Mouse (Mus musculus) liver, adult 2 months (tissue): ENCODE data around the gene Shisa5. TPM values are rescaled to one million over a fixed set of nuclear protein-coding genes. Genes with fewer than 3 reads are reported as not detected.

Experiments used
- DNase-seq: peaks from one replicate; pipeline ENCODE4 v3.0.0-alpha.2; 2011; ENCODE audit warnings: low read depth, low spot score; ENCODE audit errors: extremely low read depth
- H3K27ac ChIP-seq: fragments of 200-500 bp; replicated peaks from 2 replicates; pipeline ENCODE4 v1.5.1; 2012; ENCODE audit warnings: low read depth, mild to moderate bottlenecking, control low read depth, inconsistent platforms, low read length; ENCODE audit not compliant: insufficient read depth
- H3K27me3 ChIP-seq: fragments of 200-500 bp; 2 replicates; pipeline ENCODE4 v1.6.1; 2012; ENCODE audit warnings: mild to moderate bottlenecking, moderate library complexity, low read length, inconsistent platforms; ENCODE audit not compliant: control insufficient read depth, insufficient read depth
- H3K36me3 ChIP-seq: fragments of 200-500 bp; 2 replicates; pipeline ENCODE4 v1.6.1; 2012; ENCODE audit warnings: low read length, inconsistent platforms; ENCODE audit not compliant: control insufficient read depth, insufficient read depth
- H3K4me1 ChIP-seq: fragments of 200-500 bp; 2 replicates; pipeline ENCODE4 v1.6.1; 2011; ENCODE audit warnings: low read length; ENCODE audit not compliant: control insufficient read depth, insufficient read depth
- H3K4me3 ChIP-seq: fragments of 200-500 bp; 2 replicates; pipeline ENCODE4 v1.5.1; 2011; ENCODE audit warnings: low read depth, mild to moderate bottlenecking, control low read depth, low read length, moderate library complexity; ENCODE audit not compliant: insufficient read depth
- H3K79me2 ChIP-seq: fragments of 200-500 bp; 2 replicates; pipeline ENCODE4 v1.6.1; 2012; ENCODE audit warnings: inconsistent platforms, mild to moderate bottlenecking, low read length, moderate library complexity; ENCODE audit not compliant: control insufficient read depth, insufficient read depth
- H3K9ac ChIP-seq: fragments of 200-500 bp; 2 replicates; pipeline ENCODE4 v1.6.1; 2012; ENCODE audit warnings: low read depth, mild to moderate bottlenecking, control low read depth, inconsistent platforms, low read length
- CTCF ChIP-seq: fragments of 200-500 bp; IDR thresholded peaks from 2 replicates; pipeline ENCODE4 v1.5.1; 2011; ENCODE audit warnings: low read depth, low read length, control low read depth
- POLR2A ChIP-seq: fragments of 200-500 bp; IDR thresholded peaks from 2 replicates; pipeline ENCODE4 v1.6.1; 2011; ENCODE audit warnings: low read length, control low read depth; ENCODE audit not compliant: insufficient read depth; ENCODE audit errors: extremely low read depth
- WGBS: fragments of 180-500 bp; shearing (Covaris S2); methylation state at CpG from one replicate; pipeline ENCODE4 v1.1.7; 2018; 5-methylcytosine and 5-hydroxymethylcytosine counted together
- polyA plus RNA-seq: library from polyadenylated mRNA; depleted of rRNA; stranded (reverse); fragments of >200 nt; gene quantifications from 2 replicates; pipeline ENCODE4 v1.2.3, GENCODE M21; 2012; rRNA removed
- total RNA-seq: library from RNA; depleted of rRNA; stranded (reverse); fragments of >200 nt; gene quantifications from 2 replicates; pipeline ENCODE4 v1.2.3, GENCODE M21; 2014; rRNA removed

Gene Shisa5
- total and polyA plus RNA-seq, 2 experiments: 23.8 to 205 TPM

DNA sequence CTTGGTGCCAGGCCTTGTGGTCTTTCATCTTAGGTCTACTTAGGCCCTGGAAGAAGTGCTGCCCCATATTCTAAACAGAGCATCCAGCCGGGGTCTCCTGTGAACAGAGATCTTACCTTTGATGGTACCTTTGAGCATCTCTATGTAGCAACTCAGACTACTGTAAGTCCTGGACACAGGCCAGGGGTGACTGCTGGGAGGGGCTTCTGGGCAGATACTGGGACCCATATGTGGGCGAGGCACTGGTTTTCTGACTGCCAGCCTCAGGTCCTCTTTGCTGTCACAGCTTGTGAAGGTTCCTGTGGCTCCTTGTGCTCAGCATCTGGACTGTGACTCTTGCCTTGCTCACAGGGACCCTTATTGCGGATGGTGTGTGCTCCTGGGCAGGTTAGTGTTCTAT is 64.2 kb downstream of the Shisa5 start:
- Histone ChIP-seq H3K27me3 (no peaks in the 10 kb centered on the region), H3K9ac (no peak overlapping the region), H3K4me3 (no peak overlapping the region), H3K27ac (no peak overlapping the region), H3K4me1 (peaks cover 6% of the 10 kb centered on the region; the same call in 1 of the 2 replicates), H3K79me2 (peaks cover 12% of the 10 kb centered on the region), H3K36me3 (no peaks in the 10 kb centered on the region)
- TF ChIP-seq CTCF: no peak
- no peak for TF ChIP-seq POLR2A
- WGBS: 85% methylated on average over 3 of the region's 3 CpGs
- DNase-seq: no peak

DNA sequence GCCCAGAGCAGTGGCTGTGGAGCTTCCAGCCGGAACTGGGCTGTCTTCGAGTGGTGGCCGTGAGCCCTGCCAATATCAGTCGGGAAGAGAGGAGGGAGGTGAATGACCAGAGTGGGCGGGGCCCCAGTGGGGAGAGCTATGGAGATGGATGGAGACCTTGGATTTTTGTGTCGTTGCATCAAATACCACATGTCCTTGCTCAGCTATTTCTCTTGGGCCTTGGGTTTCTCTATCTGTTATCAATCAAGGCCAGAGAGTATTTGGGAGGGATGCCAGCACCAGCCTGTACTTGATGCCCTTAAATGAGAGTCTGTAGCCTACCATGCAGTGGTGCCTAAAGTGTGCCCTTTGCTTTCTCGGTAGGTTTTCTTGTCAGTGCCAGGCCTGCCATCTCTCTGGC is 64.9 kb downstream of the Shisa5 start:
- H3K4me1 ChIP-seq: peaks cover 4% of the 10 kb centered on the region; the same call in 1 of the 2 replicates
- H3K4me3 ChIP-seq: no peak overlapping the region
- no peak for DNase-seq
- no peak overlapping the region for H3K9ac ChIP-seq
- no peaks in the 10 kb centered on the region for H3K36me3 ChIP-seq
- H3K27ac ChIP-seq: no peak overlapping the region
- H3K27me3 ChIP-seq: no peaks in the 10 kb centered on the region
- H3K79me2 ChIP-seq: peaks cover 12% of the 10 kb centered on the region
- WGBS: 28% methylated on average over 7 of the region's 7 CpGs
- TF ChIP-seq CTCF: no peak
- no peak for TF ChIP-seq POLR2A

DNA sequence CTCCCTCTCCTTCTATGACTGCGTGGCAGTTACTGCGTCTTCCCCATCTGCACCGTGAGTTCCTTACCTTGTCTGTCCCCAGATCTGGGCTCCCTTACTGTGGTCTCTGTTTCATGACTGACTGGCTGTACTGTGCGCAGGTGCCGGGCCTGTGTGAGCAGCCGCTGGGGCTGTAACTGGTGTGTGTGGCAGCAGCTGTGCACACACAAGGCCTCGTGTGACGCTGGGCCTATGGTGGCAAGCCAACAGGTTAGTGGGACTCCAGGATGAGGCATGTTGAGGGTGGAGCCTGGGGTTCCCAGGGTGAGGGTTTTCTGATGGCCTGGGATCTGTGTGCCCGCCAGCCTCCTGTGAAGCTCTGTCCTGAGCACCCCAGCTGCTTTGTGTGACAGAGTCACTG is 65.7 kb downstream of the Shisa5 start:
- Histone ChIP-seq H3K79me2 (peaks cover 10% of the 10 kb centered on the region), H3K4me1 (peaks cover under 1% of the 10 kb centered on the region; the same call in 1 of the 2 replicates), H3K36me3 (0 out of 2 replicates have a peak, but pooled peaks cover 3% of the 10 kb centered on the region), H3K4me3 (no peak overlapping the region), H3K27me3 (no peaks in the 10 kb centered on the region), H3K27ac (no peak overlapping the region), H3K9ac (no peak overlapping the region)
- no peak for DNase-seq
- 94% methylated on average over 9 of the region's 9 CpGs for WGBS
- TF ChIP-seq CTCF: no peak
- no peak for TF ChIP-seq POLR2A

DNA sequence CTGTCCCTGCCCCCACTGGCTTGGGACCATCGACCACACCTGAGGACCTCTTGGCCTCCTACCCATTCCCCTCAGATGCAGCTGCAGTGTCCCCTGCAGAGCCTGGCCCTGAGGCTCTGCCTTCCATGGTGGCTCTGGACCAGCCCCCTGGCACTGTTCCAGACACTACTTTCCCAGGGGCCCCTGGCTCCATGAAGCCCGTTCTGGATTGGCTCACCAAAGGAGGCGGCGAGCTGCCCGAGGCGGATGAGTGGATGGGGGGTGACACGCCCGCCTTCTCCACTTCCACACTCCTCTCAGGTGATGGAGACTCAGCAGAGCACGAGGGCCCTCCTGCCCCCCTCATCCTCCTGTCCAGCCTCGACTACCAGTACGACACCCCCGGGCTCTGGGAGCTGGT is 66.6 kb downstream of the Shisa5 start:
- DNase-seq: no peak
- WGBS: 89% methylated on average over 12 of the region's 12 CpGs
- Histone ChIP-seq H3K79me2 (peaks cover 1% of the 10 kb centered on the region; the same call in 1 of the 2 replicates), H3K27me3 (no peaks in the 10 kb centered on the region), H3K4me3 (no peak overlapping the region), H3K4me1 (no peaks in the 10 kb centered on the region), H3K9ac (no peak overlapping the region), H3K27ac (no peak overlapping the region), H3K36me3 (peaks cover 3% of the 10 kb centered on the region; the same call in 1 of the 2 replicates)
- TF ChIP-seq CTCF: no peak
- no peak for TF ChIP-seq POLR2A

DNA sequence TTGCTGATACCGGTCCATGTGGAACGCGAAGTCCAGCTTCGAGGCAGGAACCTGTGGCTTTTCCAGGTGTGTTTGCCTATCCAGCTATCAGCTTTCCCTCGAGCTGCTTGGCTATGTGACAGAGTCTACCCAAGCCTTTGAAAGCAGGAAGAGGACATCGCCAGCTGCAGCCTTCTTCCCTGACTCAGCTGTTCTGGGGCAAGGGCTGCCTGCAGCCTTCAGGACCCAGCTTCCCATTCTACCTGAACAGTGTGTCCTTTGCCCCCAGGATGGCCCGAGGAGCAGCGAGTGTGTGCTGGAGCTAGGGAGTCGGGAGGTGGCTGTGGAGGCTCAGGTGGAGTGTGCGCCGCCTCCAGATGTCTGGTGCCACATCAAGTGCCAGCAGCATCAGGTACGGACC is 67.3 kb downstream of the Shisa5 start:
- H3K9ac ChIP-seq: no peak overlapping the region
- no peak overlapping the region for H3K27ac ChIP-seq
- 76% methylated on average over 12 of the region's 12 CpGs for WGBS
- H3K4me3 ChIP-seq: no peak overlapping the region
- no peaks in the 10 kb centered on the region; the same call in 1 of the 2 replicates for H3K79me2 ChIP-seq
- no peaks in the 10 kb centered on the region for H3K27me3 ChIP-seq
- no peaks in the 10 kb centered on the region for H3K4me1 ChIP-seq
- TF ChIP-seq POLR2A (no peak), CTCF (no peak)
- peaks cover 3% of the 10 kb centered on the region; the same call in 1 of the 2 replicates for H3K36me3 ChIP-seq
- no peak for DNase-seq

DNA sequence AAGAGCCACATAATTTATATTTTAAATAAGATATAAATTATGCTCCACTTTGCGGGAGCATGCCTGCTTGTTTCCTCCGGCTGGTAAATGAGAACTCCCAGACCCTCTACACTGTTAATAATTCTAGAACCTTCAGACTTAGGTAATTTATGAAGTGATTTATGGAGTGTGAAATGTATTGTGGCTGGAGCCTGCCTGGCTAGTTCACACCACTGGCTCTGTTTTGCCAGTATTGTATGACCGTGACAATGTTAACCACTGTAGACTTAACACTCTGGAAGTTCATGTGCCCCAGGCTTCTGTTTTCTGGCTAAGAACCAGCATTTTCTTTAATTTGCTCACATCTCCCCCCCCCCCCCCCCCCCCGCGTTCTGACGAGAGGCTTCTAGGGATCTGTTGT is 69.0 kb downstream of the Shisa5 start:
- no peak for TF ChIP-seq CTCF
- no peak for TF ChIP-seq POLR2A
- Histone ChIP-seq H3K36me3 (peaks cover 3% of the 10 kb centered on the region; the same call in 1 of the 2 replicates), H3K4me1 (no peaks in the 10 kb centered on the region), H3K27me3 (no peaks in the 10 kb centered on the region), H3K4me3 (no peak overlapping the region), H3K27ac (no peak overlapping the region), H3K79me2 (no peaks in the 10 kb centered on the region), H3K9ac (no peak overlapping the region)
- 84% methylated on average over 6 of the region's 6 CpGs for WGBS
- DNase-seq: no peak

Other genes with a start within 250 kb of the Shisa5 start
- 2.2 and 2.8 TPM in 2 replicates for gene Nckipsd, start 230.2 kb upstream of the Shisa5 start, total RNA-seq
- gene Nckipsd, start 230.2 kb upstream of the Shisa5 start, polyA plus RNA-seq: 5.8 and 7.7 TPM in 2 replicates
- under 0.01 TPM in 1 of 2 replicates, not detected in the other for gene Celsr3, start 212.2 kb upstream of the Shisa5 start, total RNA-seq
- gene Celsr3, start 212.2 kb upstream of the Shisa5 start, polyA plus RNA-seq: not detected in 2 replicates
- gene Slc26a6, start 185.3 kb upstream of the Shisa5 start, total RNA-seq: 5.5 and 5.6 TPM in 2 replicates
- 5.4 and 6.7 TPM in 2 replicates for gene Slc26a6, start 185.3 kb upstream of the Shisa5 start, polyA plus RNA-seq
- not detected in 2 replicates for gene Tmem89, start 123.9 kb upstream of the Shisa5 start, total RNA-seq
- gene Tmem89, start 123.9 kb upstream of the Shisa5 start, polyA plus RNA-seq: 0.12 TPM in 1 of 2 replicates, not detected in the other
- 323 and 384 TPM in 2 replicates for gene Uqcrc1, start 101.9 kb upstream of the Shisa5 start, total RNA-seq
- 623 and 677 TPM in 2 replicates for gene Uqcrc1, start 101.9 kb upstream of the Shisa5 start, polyA plus RNA-seq
- gene Col7a1, start 85.0 kb upstream of the Shisa5 start, total RNA-seq: 0.07 and 0.46 TPM in 2 replicates
- gene Col7a1, start 85.0 kb upstream of the Shisa5 start, polyA plus RNA-seq: 0.19 and 0.23 TPM in 2 replicates
- not detected in 2 replicates for gene Ucn2, start 52.6 kb upstream of the Shisa5 start, total RNA-seq
- gene Ucn2, start 52.6 kb upstream of the Shisa5 start, polyA plus RNA-seq: not detected in 2 replicates
- 1.0 and 1.7 TPM in 2 replicates for gene Pfkfb4, start 46.8 kb upstream of the Shisa5 start, total RNA-seq
- 1.1 and 1.4 TPM in 2 replicates for gene Pfkfb4, start 46.8 kb upstream of the Shisa5 start, polyA plus RNA-seq
- 7.7 and 8.4 TPM in 2 replicates for gene Trex1, start 21.2 kb downstream of the Shisa5 start, total RNA-seq
- 30.7 and 41.1 TPM in 2 replicates for gene Trex1, start 21.2 kb downstream of the Shisa5 start, polyA plus RNA-seq
- 5.1 and 5.4 TPM in 2 replicates for gene Atrip, start 35.6 kb downstream of the Shisa5 start, total RNA-seq
- 9.2 and 10.3 TPM in 2 replicates for gene Atrip, start 35.6 kb downstream of the Shisa5 start, polyA plus RNA-seq
- 7.5 and 8.6 TPM in 2 replicates for gene Ccdc51, start 43.9 kb downstream of the Shisa5 start, total RNA-seq
- gene Ccdc51, start 43.9 kb downstream of the Shisa5 start, polyA plus RNA-seq: 7.2 and 8.2 TPM in 2 replicates
- gene Tma7, start 44.0 kb downstream of the Shisa5 start, total RNA-seq: 53.4 and 54.7 TPM in 2 replicates
- gene Tma7, start 44.0 kb downstream of the Shisa5 start, polyA plus RNA-seq: 23.3 and 24.4 TPM in 2 replicates
- gene Plxnb1, start 56.8 kb downstream of the Shisa5 start, total RNA-seq: 10.9 and 17.9 TPM in 2 replicates
- 15.4 and 26.5 TPM in 2 replicates for gene Plxnb1, start 56.8 kb downstream of the Shisa5 start, polyA plus RNA-seq
- gene Fbxw21, start 123.5 kb downstream of the Shisa5 start, total RNA-seq: not detected in 2 replicates
- gene Fbxw21, start 123.5 kb downstream of the Shisa5 start, polyA plus RNA-seq: not detected in 2 replicates
- not detected in 2 replicates for gene Fbxw13, start 157.4 kb downstream of the Shisa5 start, total RNA-seq
- not detected in 2 replicates for gene Fbxw13, start 157.4 kb downstream of the Shisa5 start, polyA plus RNA-seq
- not detected in 2 replicates for gene Fbxw20, start 196.2 kb downstream of the Shisa5 start, total RNA-seq
- not detected in 2 replicates for gene Fbxw20, start 196.2 kb downstream of the Shisa5 start, polyA plus RNA-seq
- gene Fbxw14, start 249.1 kb downstream of the Shisa5 start, total RNA-seq: not detected in 2 replicates
- not detected in 2 replicates for gene Fbxw14, start 249.1 kb downstream of the Shisa5 start, polyA plus RNA-seq